Mouse (Mus musculus): ENCODE measurements around the gene Man2a1. TPM values are rescaled to one million over a fixed set of nuclear protein-coding genes. Genes with fewer than 3 reads are reported as not detected.

The Man2a1 gene
- polyA plus RNA-seq, 1 experiment: 12.5 TPM

- H3ac ChIP-seq (ENCODE audit: control insufficient read depth, insufficient read length, low read depth): no peak overlapping the region
- no peaks in the 10 kb centered on the region for H3K27me3 ChIP-seq (ENCODE audit: control insufficient read depth, insufficient read depth, insufficient read length)
- H3K36me3 ChIP-seq (ENCODE audit: control insufficient read depth, insufficient read depth): peaks cover 22% of the 10 kb centered on the region
- no peaks in the 10 kb centered on the region for H3K79me2 ChIP-seq (ENCODE audit: control insufficient read depth, insufficient read depth)
- no peaks in the 10 kb centered on the region for H3K79me3 ChIP-seq (ENCODE audit: low read depth)
- TF ChIP-seq CEBPB (IDR thresholded peaks at IDR 0.05; ENCODE audit: low read depth) (no peak), CTCF (IDR thresholded peaks at IDR 0.05; ENCODE audit: control insufficient read depth, insufficient read depth, insufficient read length) (no peak), MYOG (IDR thresholded peaks at IDR 0.05; ENCODE audit: control insufficient read depth, extremely low read depth, insufficient read length) (no peak), FOSL1 (IDR thresholded peaks at IDR 0.05; ENCODE audit: insufficient read depth, low read length, poor library complexity, severe bottlenecking) (no peak)
- no peak overlapping the region for H3K4me3 ChIP-seq (ENCODE audit: insufficient read depth, poor library complexity, severe bottlenecking)
These were observed 125.5 kb downstream of the Man2a1 start for GRCm38 (mm10) chr17:64726032-64726431.

GRCm38 (mm10) chr17:64735492-64735891, 135.0 kb downstream of the Man2a1 start:
- no peaks in the 10 kb centered on the region for H3K27me3 ChIP-seq (ENCODE audit: control insufficient read depth, insufficient read depth, insufficient read length)
- no peak for TF ChIP-seq CEBPB (IDR thresholded peaks at IDR 0.05; ENCODE audit: low read depth)
- TF ChIP-seq USF1 (IDR thresholded peaks at IDR 0.05; ENCODE audit: low read depth): no peak
- no peak for TF ChIP-seq FOSL1 (IDR thresholded peaks at IDR 0.05; ENCODE audit: insufficient read depth, low read length, poor library complexity, severe bottlenecking)
- no peak for TF ChIP-seq MYOG (IDR thresholded peaks at IDR 0.05; ENCODE audit: control insufficient read depth, extremely low read depth, insufficient read length)
- TF ChIP-seq MYOD1 (IDR thresholded peaks at IDR 0.05; ENCODE audit: control insufficient read depth, insufficient read length, low read depth): no peak
- no peak for TF ChIP-seq CTCF (IDR thresholded peaks at IDR 0.05; ENCODE audit: control insufficient read depth, insufficient read depth, insufficient read length)
- TF ChIP-seq MAX (IDR thresholded peaks at IDR 0.05): no peak
- H3K36me3 ChIP-seq (ENCODE audit: control insufficient read depth, insufficient read depth): peaks cover 22% of the 10 kb centered on the region

GRCm38 (mm10) chr17:64737918-64738317, 137.4 kb downstream of the Man2a1 start:
- Histone ChIP-seq H3K79me2 (ENCODE audit: control insufficient read depth, insufficient read depth) (no peaks in the 10 kb centered on the region), H3K27me3 (ENCODE audit: control insufficient read depth, insufficient read depth, insufficient read length) (no peaks in the 10 kb centered on the region), H3K79me3 (ENCODE audit: low read depth) (no peaks in the 10 kb centered on the region), H3K36me3 (ENCODE audit: control insufficient read depth, insufficient read depth) (peaks cover 41% of the 10 kb centered on the region), H3ac (ENCODE audit: control insufficient read depth, insufficient read length, low read depth) (no peak overlapping the region), H3K4me3 (ENCODE audit: insufficient read depth, poor library complexity, severe bottlenecking) (no peak overlapping the region)
- TF ChIP-seq CTCF (IDR thresholded peaks at IDR 0.05; ENCODE audit: control insufficient read depth, insufficient read depth, insufficient read length) (no peak), CEBPB (IDR thresholded peaks at IDR 0.05; ENCODE audit: low read depth) (no peak), USF1 (IDR thresholded peaks at IDR 0.05; ENCODE audit: low read depth) (no peak), MAX (IDR thresholded peaks at IDR 0.05) (no peak), MYOG (IDR thresholded peaks at IDR 0.05; ENCODE audit: control insufficient read depth, extremely low read depth, insufficient read length) (no peak), MYOD1 (IDR thresholded peaks at IDR 0.05; ENCODE audit: control insufficient read depth, insufficient read length, low read depth) (no peak), FOSL1 (IDR thresholded peaks at IDR 0.05; ENCODE audit: insufficient read depth, low read length, poor library complexity, severe bottlenecking) (no peak)

More at GRCm38 (mm10) chr17:64735492-64735891, 135.0 kb downstream of the Man2a1 start:
- Histone ChIP-seq H3K4me3 (ENCODE audit: insufficient read depth, poor library complexity, severe bottlenecking) (no peak overlapping the region), H3ac (ENCODE audit: control insufficient read depth, insufficient read length, low read depth) (no peak overlapping the region), H3K79me2 (ENCODE audit: control insufficient read depth, insufficient read depth) (no peaks in the 10 kb centered on the region), H3K79me3 (ENCODE audit: low read depth) (no peaks in the 10 kb centered on the region)

- no peak overlapping the region for H3K4me3 ChIP-seq (ENCODE audit: insufficient read depth, poor library complexity, severe bottlenecking)
- H3K79me3 ChIP-seq (ENCODE audit: low read depth): no peaks in the 10 kb centered on the region
- no peak for TF ChIP-seq CEBPB (IDR thresholded peaks at IDR 0.05; ENCODE audit: low read depth)
- no peak for TF ChIP-seq FOSL1 (IDR thresholded peaks at IDR 0.05; ENCODE audit: insufficient read depth, low read length, poor library complexity, severe bottlenecking)
- no peak for TF ChIP-seq MYOG (IDR thresholded peaks at IDR 0.05; ENCODE audit: control insufficient read depth, extremely low read depth, insufficient read length)
- TF ChIP-seq CTCF (IDR thresholded peaks at IDR 0.05; ENCODE audit: control insufficient read depth, insufficient read depth, insufficient read length): no peak
- no peak for TF ChIP-seq USF1 (IDR thresholded peaks at IDR 0.05; ENCODE audit: low read depth)
- TF ChIP-seq MYOD1 (IDR thresholded peaks at IDR 0.05; ENCODE audit: control insufficient read depth, insufficient read length, low read depth): no peak
- TF ChIP-seq MAX (IDR thresholded peaks at IDR 0.05): no peak
- H3K36me3 ChIP-seq (ENCODE audit: control insufficient read depth, insufficient read depth): peaks cover 53% of the 10 kb centered on the region
- no peaks in the 10 kb centered on the region for H3K27me3 ChIP-seq (ENCODE audit: control insufficient read depth, insufficient read depth, insufficient read length)
- H3ac ChIP-seq (ENCODE audit: control insufficient read depth, insufficient read length, low read depth): no peak overlapping the region
- no peaks in the 10 kb centered on the region for H3K79me2 ChIP-seq (ENCODE audit: control insufficient read depth, insufficient read depth)
These were observed 138.6 kb downstream of the Man2a1 start for GRCm38 (mm10) chr17:64739129-64739528.

- TF ChIP-seq CEBPB (IDR thresholded peaks at IDR 0.05; ENCODE audit: low read depth) (no peak), MAX (IDR thresholded peaks at IDR 0.05) (no peak), FOSL1 (IDR thresholded peaks at IDR 0.05; ENCODE audit: insufficient read depth, low read length, poor library complexity, severe bottlenecking) (no peak), CTCF (IDR thresholded peaks at IDR 0.05; ENCODE audit: control insufficient read depth, insufficient read depth, insufficient read length) (no peak), MYOD1 (IDR thresholded peaks at IDR 0.05; ENCODE audit: control insufficient read depth, insufficient read length, low read depth) (no peak), USF1 (IDR thresholded peaks at IDR 0.05; ENCODE audit: low read depth) (no peak), MYOG (IDR thresholded peaks at IDR 0.05; ENCODE audit: control insufficient read depth, extremely low read depth, insufficient read length) (no peak)
- Histone ChIP-seq H3K27me3 (ENCODE audit: control insufficient read depth, insufficient read depth, insufficient read length) (no peaks in the 10 kb centered on the region), H3ac (ENCODE audit: control insufficient read depth, insufficient read length, low read depth) (no peak overlapping the region), H3K4me3 (ENCODE audit: insufficient read depth, poor library complexity, severe bottlenecking) (no peak overlapping the region), H3K36me3 (ENCODE audit: control insufficient read depth, insufficient read depth) (peaks cover 69% of the 10 kb centered on the region), H3K79me3 (ENCODE audit: low read depth) (no peaks in the 10 kb centered on the region), H3K79me2 (ENCODE audit: control insufficient read depth, insufficient read depth) (no peaks in the 10 kb centered on the region)
These were observed 142.4 kb downstream of the Man2a1 start for GRCm38 (mm10) chr17:64742715-64743605.

All from C2C12 (cell line).